Mouse (Mus musculus) bone marrow macrophage, adult 2 months (primary cell): ENCODE measurements around the gene Smad9.

ENCODE experiments used
- CTCF ChIP-seq: IDR thresholded peaks from 2 replicates; pipeline ENCODE4 v1.5.1; 2012; ENCODE audit warnings: low read depth, mild to moderate bottlenecking, low read length, moderate library complexity
- POLR2A ChIP-seq: IDR thresholded peaks from 2 replicates; pipeline ENCODE4 v1.6.1; 2012; ENCODE audit warnings: mild to moderate bottlenecking, low read depth, low read length, borderline replicate concordance

DNA sequence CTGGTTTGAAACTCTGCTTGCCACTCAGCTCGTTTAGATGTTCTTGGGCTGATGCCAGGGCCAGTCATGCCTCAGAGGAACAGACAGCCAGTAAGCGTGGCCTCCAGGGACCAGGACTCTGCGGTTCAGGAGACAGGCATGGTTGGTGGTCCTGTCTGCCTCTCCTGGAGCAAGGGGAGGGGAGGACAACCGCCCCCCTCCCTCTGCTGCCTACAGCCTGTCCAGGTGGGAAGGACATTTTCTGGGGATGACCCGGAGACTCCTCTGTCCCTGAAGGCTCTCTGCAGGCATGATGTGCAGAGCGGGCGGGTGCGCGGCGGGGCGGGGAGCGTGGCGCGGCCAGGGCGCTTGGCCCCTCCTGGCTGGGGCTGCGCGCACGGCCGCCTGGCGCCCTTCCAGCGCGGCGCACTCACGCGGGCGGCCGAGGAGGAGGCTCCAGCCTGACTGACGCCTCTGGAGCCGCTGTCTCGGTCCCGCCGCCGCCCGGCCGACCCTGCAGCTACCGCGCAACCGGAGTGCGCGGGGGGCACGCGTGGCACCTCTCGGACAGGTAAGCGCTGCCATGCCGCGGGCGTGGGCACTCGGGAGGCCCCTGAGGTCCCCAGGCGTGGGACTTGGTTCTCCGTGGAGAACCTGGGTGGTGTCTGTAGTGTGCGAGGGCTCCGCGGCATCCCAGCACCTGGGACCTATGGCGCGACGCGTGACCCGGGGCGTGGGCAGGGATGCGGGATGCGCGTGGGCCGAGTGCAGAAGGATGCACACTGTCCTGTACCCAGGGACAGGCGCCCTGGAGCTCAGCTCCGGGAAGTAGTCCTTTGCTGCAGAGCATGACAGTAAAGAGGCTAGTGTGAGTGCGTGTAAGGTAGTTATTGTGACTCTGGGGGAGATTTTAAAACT, at the start of gene Smad9:
- TF ChIP-seq POLR2A = no peak
- no peak for TF ChIP-seq CTCF
